Mouse (Mus musculus): ENCODE measurements around the gene Mtmr2. TPM values are rescaled to one million over a fixed set of nuclear protein-coding genes. Genes with fewer than 3 reads are reported as not detected.

Mtmr2 gene
- 10 to 100 TPM; 19.6 to 22.4 TPM for total RNA-seq (2021)
- polyA plus RNA-seq (2012; rRNA removed) = 7.2 and 12.7 TPM in 2 replicates
- long read RNA-seq, transcript Mtmr2-201 (15 exons, 3,788 nt) = major isoform, 18 of 27 reads
- long read RNA-seq, partial matches to known transcripts = 1 of 27 reads
- long read RNA-seq, other reads (novel, unspliced or antisense) = 7 of 27 reads

- Histone ChIP-seq H3K79me2 (replicated peaks; ENCODE audit: control insufficient read depth, insufficient read depth, low read length) (peaks cover 4% of the 10 kb centered on the region; the same call in 1 of the 2 replicates), H3K27me3 (ENCODE audit: control insufficient read depth, insufficient read depth, low read length) (no peaks in the 10 kb centered on the region), H3K27ac (peak within 1 kb of the TSS; percentile 92), H3K36me3 (ENCODE audit: control insufficient read depth, insufficient read depth, low read length) (peaks cover 9% of the 10 kb centered on the region), H3K4me1 (ENCODE audit: control insufficient read depth, insufficient read depth, low read length) (peaks cover 5% of the 10 kb centered on the region), H3K4me3 (peak within 1 kb of the TSS; percentile 93), H3K9ac (ENCODE audit: low read depth, low read length) (peak within 1 kb of the TSS; percentile 97)
- TF ChIP-seq POLR2A (IDR thresholded peaks at IDR 0.05; ENCODE audit: insufficient read depth, low read depth, low read length) (no peak), EP300 (IDR thresholded peaks at IDR 0.05; ENCODE audit: insufficient read depth, low read depth, low read length) (no peak), CTCF (IDR thresholded peaks at IDR 0.05) (no peak)
- no peak for DNase-seq
- WGBS = 23% methylated on average over 2 of the region's 2 CpGs
- intact Hi-C loops (cut with DNase I) = loop anchor here (2.0 kb wide), 1 partner anchor 78 kb away; the partner anchor contains the start of genes Cep57 and Fam76b
Observed at GRCm38 (mm10) chr9:13748404-13748797, at the start of gene Mtmr2. Gene Mtmr2 (plus strand): TSS chr9:13748410.

GRCm38 (mm10) chr9:13699061-13699780 lies 49.0 kb upstream of the Mtmr2 start:
- TF ChIP-seq POLR2A (IDR thresholded peaks at IDR 0.05; ENCODE audit: insufficient read depth, low read depth, low read length) (no peak), CTCF (IDR thresholded peaks at IDR 0.05) (no peak), EP300 (IDR thresholded peaks at IDR 0.05; ENCODE audit: insufficient read depth, low read depth, low read length) (no peak)
- Histone ChIP-seq H3K4me3 (no peak overlapping the region), H3K36me3 (ENCODE audit: control insufficient read depth, insufficient read depth, low read length) (peaks cover 12% of the 10 kb centered on the region), H3K27ac (no peak overlapping the region), H3K9ac (ENCODE audit: low read depth, low read length) (no peak overlapping the region), H3K27me3 (ENCODE audit: control insufficient read depth, insufficient read depth, low read length) (no peaks in the 10 kb centered on the region), H3K4me1 (ENCODE audit: control insufficient read depth, insufficient read depth, low read length) (peaks cover 10% of the 10 kb centered on the region), H3K79me2 (replicated peaks; ENCODE audit: control insufficient read depth, insufficient read depth, low read length) (no peaks in the 10 kb centered on the region)
- intact Hi-C loops (cut with DNase I) = no loop called here
- 85% methylated on average over 14 of the region's 14 CpGs for WGBS
- DNase-seq = no peak

GRCm38 (mm10) chr9:13699781-13700116 lies 48.5 kb upstream of the Mtmr2 start:
- no peak for DNase-seq
- peaks cover 8% of the 10 kb centered on the region for H3K36me3 ChIP-seq (ENCODE audit: control insufficient read depth, insufficient read depth, low read length)
- no peak overlapping the region for H3K27ac ChIP-seq
- no peak overlapping the region for H3K4me3 ChIP-seq
- no peak overlapping the region for H3K9ac ChIP-seq (ENCODE audit: low read depth, low read length)
- H3K27me3 ChIP-seq (ENCODE audit: control insufficient read depth, insufficient read depth, low read length) = no peaks in the 10 kb centered on the region
- WGBS = 89% methylated on average over 5 of the region's 5 CpGs
- intact Hi-C loops (cut with DNase I) = no loop called here
- no peaks in the 10 kb centered on the region for H3K79me2 ChIP-seq (replicated peaks; ENCODE audit: control insufficient read depth, insufficient read depth, low read length)
- H3K4me1 ChIP-seq (ENCODE audit: control insufficient read depth, insufficient read depth, low read length) = peaks cover 5% of the 10 kb centered on the region
- TF ChIP-seq EP300 (IDR thresholded peaks at IDR 0.05; ENCODE audit: insufficient read depth, low read depth, low read length) = no peak
- no peak for TF ChIP-seq POLR2A (IDR thresholded peaks at IDR 0.05; ENCODE audit: insufficient read depth, low read depth, low read length)
- TF ChIP-seq CTCF (IDR thresholded peaks at IDR 0.05) = no peak

- TF ChIP-seq EP300 (IDR thresholded peaks at IDR 0.05; ENCODE audit: insufficient read depth, low read depth, low read length) (no peak), POLR2A (IDR thresholded peaks at IDR 0.05; ENCODE audit: insufficient read depth, low read depth, low read length) (no peak), CTCF (IDR thresholded peaks at IDR 0.05) (no peak)
- peaks cover 3% of the 10 kb centered on the region; the same call in 1 of the 2 replicates for H3K36me3 ChIP-seq (ENCODE audit: control insufficient read depth, insufficient read depth, low read length)
- H3K79me2 ChIP-seq (replicated peaks; ENCODE audit: control insufficient read depth, insufficient read depth, low read length) = no peaks in the 10 kb centered on the region
- H3K27me3 ChIP-seq (ENCODE audit: control insufficient read depth, insufficient read depth, low read length) = no peaks in the 10 kb centered on the region
- H3K27ac ChIP-seq = no peak overlapping the region
- intact Hi-C loops (cut with DNase I) = no loop called here
- 84% methylated on average over 12 of the region's 12 CpGs for WGBS
- no peak overlapping the region for H3K9ac ChIP-seq (ENCODE audit: low read depth, low read length)
- DNase-seq = peak in 1 of 2 experiments; percentile 18
- no peak overlapping the region for H3K4me3 ChIP-seq
- H3K4me1 ChIP-seq (ENCODE audit: control insufficient read depth, insufficient read depth, low read length) = peaks cover 3% of the 10 kb centered on the region
Observed at GRCm38 (mm10) chr9:13701773-13702172, 46.4 kb upstream of the Mtmr2 start.

GRCm38 (mm10) chr9:13703100-13703499 lies 45.1 kb upstream of the Mtmr2 start:
- Histone ChIP-seq H3K27me3 (ENCODE audit: control insufficient read depth, insufficient read depth, low read length) (no peaks in the 10 kb centered on the region), H3K79me2 (replicated peaks; ENCODE audit: control insufficient read depth, insufficient read depth, low read length) (no peaks in the 10 kb centered on the region), H3K4me1 (ENCODE audit: control insufficient read depth, insufficient read depth, low read length) (no peaks in the 10 kb centered on the region), H3K27ac (peak overlapping the region; percentile 44), H3K4me3 (no peak overlapping the region), H3K9ac (ENCODE audit: low read depth, low read length) (no peak overlapping the region), H3K36me3 (ENCODE audit: control insufficient read depth, insufficient read depth, low read length) (peaks cover 3% of the 10 kb centered on the region; the same call in 1 of the 2 replicates)
- TF ChIP-seq EP300 (IDR thresholded peaks at IDR 0.05; ENCODE audit: insufficient read depth, low read depth, low read length) = no peak
- peak; percentile 46; the same call in 1 of the 2 replicates for TF ChIP-seq POLR2A (IDR thresholded peaks at IDR 0.05; ENCODE audit: insufficient read depth, low read depth, low read length)
- WGBS = 22% methylated on average over 2 of the region's 2 CpGs
- intact Hi-C loops (cut with DNase I) = no loop called here
- peak in 1 of 2 experiments; percentile 34 for DNase-seq

GRCm38 (mm10) chr9:13704917-13705316 lies 43.3 kb upstream of the Mtmr2 start:
- H3K9ac ChIP-seq (ENCODE audit: low read depth, low read length) = no peak overlapping the region
- no peak overlapping the region for H3K27ac ChIP-seq
- H3K27me3 ChIP-seq (ENCODE audit: control insufficient read depth, insufficient read depth, low read length) = no peaks in the 10 kb centered on the region
- no peak overlapping the region for H3K4me3 ChIP-seq
- DNase-seq = no peak
- 66% methylated on average over 4 of the region's 4 CpGs for WGBS
- peaks cover 3% of the 10 kb centered on the region; the same call in 1 of the 2 replicates for H3K36me3 ChIP-seq (ENCODE audit: control insufficient read depth, insufficient read depth, low read length)
- TF ChIP-seq POLR2A (IDR thresholded peaks at IDR 0.05; ENCODE audit: insufficient read depth, low read depth, low read length) (no peak), EP300 (IDR thresholded peaks at IDR 0.05; ENCODE audit: insufficient read depth, low read depth, low read length) (no peak), CTCF (IDR thresholded peaks at IDR 0.05) (no peak)
- no peaks in the 10 kb centered on the region for H3K79me2 ChIP-seq (replicated peaks; ENCODE audit: control insufficient read depth, insufficient read depth, low read length)
- no peaks in the 10 kb centered on the region for H3K4me1 ChIP-seq (ENCODE audit: control insufficient read depth, insufficient read depth, low read length)
- intact Hi-C loops (cut with DNase I) = no loop called here
